Mouse (Mus musculus): ENCODE measurements around the gene Hs6st3.

DNA sequence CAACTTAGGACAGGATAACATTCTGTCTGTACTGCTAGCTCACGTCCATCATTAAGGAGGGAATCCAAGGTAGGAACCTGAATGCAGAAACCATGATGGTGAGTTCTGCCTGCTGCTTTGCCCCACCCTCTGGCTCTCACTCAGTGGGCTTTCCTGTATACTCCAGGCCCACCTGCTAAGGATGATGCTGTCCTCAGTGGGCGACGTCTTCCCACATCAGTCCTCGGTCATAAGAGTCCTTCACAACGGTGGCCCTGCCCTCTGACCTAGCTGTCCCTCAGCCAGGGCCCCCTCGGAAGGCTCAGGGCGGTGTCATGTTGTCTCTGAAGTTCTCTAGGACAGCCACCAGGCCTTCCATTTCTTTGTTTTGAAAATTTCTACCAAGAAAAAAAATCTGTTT is 128.2 kb downstream of the Hs6st3 start:
- no peak for TF ChIP-seq CTCF (IDR thresholded peaks at IDR 0.05; ENCODE audit: control insufficient read depth, insufficient read depth, low read length)
- TF ChIP-seq POLR2A (IDR thresholded peaks at IDR 0.05; ENCODE audit: borderline replicate concordance, control insufficient read depth, low read depth, low read length), result no peak
